Mouse (Mus musculus) megakaryocyte progenitor cell, adult 5-6 weeks (primary cell): ENCODE results near the gene Fam117a. TPM values are rescaled to one million over a fixed set of nuclear protein-coding genes. Genes with fewer than 3 reads are reported as not detected.

ENCODE experiments used
- ATAC-seq: replicated peaks from 2 replicates; pipeline ENCODE4 v1.8.0; 2016; ENCODE audit warnings: mild to moderate bottlenecking, moderate TSS enrichment, inconsistent platforms; ENCODE audit not compliant: poor library complexity
- total RNA-seq, 2 experiments: library from RNA; stranded (forward) in 1 of 2; stranded (reverse) in 1 of 2; fragments of 157-497, 149-512 nt in 1 of 2; fragments of 200-1000 nt in 1 of 2; gene quantifications; 2 replicates each; pipeline versions ENCODE4 v1.2.3 to v1.2.4; 2015 to 2017

Fam117a gene
- total RNA-seq, 2 experiments from 2014 or later = 90.4 to 91.8 TPM

GRCm38 (mm10) chr11:95330662-95331061 is 6.2 kb upstream of the Fam117a start:
- ATAC-seq = no peak

- ATAC-seq = peak; percentile 16
Measured at GRCm38 (mm10) chr11:95333209-95333608, 3.6 kb upstream of the Fam117a start.

DNA sequence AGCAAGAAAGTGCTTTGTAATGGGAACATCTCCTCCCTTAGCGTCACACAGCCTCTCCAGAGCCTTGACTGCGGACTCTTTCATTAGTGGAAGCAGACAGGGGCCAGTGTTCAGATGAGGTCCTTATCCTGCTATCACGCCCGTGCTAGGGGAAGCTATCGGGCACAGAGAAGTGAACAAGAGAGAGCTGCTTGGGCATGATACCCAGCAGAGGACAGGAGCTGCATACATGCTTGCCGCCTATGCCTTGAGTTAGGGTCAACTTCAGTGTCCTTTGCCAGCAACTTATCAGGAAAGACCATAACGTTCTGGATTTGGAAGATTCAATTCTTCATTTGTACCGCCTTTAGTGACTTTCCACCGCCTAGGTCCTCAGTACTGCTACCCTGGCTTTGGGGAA is 3.0 kb upstream of the Fam117a start:
- ATAC-seq = peak; percentile 54

DNA sequence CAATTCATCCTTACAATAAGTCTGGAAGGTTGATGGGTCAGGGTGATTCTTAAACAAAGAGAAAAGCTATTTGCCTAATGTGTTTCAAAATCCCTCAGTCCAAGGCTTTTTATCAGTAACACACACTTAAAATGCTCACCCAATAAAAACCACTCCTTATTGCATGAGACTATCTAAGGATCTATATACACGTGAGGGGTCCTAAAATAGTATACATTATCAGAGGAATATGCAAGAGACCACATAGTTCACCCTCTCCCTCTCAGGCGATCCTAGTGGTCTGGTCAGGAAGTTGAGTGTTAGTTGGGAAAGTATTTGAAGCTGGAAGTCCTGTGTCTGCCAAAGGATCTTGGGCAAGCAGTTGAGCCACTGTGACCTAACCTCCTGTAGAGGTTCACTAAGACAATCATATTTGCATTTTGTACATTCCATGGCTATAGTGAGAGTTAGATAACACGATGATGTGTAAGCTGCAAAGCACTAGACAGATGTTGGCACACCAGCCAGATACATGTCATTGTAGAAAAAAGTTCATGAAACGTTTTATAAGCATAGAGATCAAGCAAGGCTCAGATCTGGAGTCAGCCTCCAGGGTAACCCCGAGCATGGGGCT is 2.3 kb upstream of the Fam117a start:
- ATAC-seq = 0 out of 2 replicates have a peak, but pooled peaks have one; percentile 2

GRCm38 (mm10) chr11:95337129-95337813 is 453 bp downstream of the Fam117a start:
- peak; percentile 16 for ATAC-seq

- ATAC-seq = no peak
Measured at GRCm38 (mm10) chr11:95337846-95338342, 1.1 kb downstream of the Fam117a start.

GRCm38 (mm10) chr11:95339471-95340021 is 2.7 kb downstream of the Fam117a start:
- ATAC-seq = peak; percentile 50

- no peak for ATAC-seq
Measured at GRCm38 (mm10) chr11:95340259-95340658, 3.4 kb downstream of the Fam117a start.

DNA sequence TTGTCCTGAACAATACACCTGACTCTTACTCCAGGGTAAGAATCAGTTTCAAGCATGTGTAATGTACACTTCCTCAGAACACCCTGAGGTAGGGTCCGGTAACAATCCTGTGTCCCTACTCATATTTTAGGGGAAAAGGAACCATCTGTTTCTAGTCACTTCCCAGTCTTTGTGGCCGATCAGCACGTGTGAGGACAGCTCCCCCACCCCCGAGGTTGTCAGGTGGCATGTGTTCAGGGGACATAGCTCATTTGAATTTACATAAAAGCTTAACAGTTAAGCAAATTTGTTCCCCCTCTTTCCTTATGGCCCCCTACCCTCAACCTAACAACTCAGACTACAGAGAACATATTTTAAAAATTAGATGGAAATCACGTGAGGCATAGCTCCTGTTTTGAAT is 3.8 kb downstream of the Fam117a start:
- no peak for ATAC-seq

GRCm38 (mm10) chr11:95343180-95343579 is 6.4 kb downstream of the Fam117a start:
- 0 out of 2 replicates have a peak, but pooled peaks have one; percentile 10 for ATAC-seq

DNA sequence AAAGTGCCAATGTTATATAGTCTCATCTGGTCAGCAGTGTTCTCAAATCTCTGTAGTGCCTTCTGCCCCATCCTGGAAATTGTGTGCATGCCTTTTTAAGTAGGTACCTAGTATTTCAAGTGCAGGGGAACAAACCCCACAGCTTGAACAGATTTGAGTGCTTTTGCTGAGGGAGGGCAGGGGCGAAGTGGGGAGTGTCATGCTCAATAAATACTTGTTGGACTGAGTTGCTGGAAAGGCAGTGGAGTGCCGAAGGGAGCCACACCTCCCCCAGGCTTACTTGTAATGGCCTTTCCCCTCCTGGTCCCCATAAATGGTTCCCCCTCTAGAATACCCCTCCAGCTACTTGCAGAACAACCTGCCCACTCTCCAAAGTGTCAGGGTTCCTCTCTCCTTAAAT is 7.4 kb downstream of the Fam117a start:
- ATAC-seq = no peak

- ATAC-seq = no peak
Measured at GRCm38 (mm10) chr11:95350289-95350688, 13.5 kb downstream of the Fam117a start.

- no peak for ATAC-seq
Measured at GRCm38 (mm10) chr11:95350960-95351359, 14.1 kb downstream of the Fam117a start.

DNA sequence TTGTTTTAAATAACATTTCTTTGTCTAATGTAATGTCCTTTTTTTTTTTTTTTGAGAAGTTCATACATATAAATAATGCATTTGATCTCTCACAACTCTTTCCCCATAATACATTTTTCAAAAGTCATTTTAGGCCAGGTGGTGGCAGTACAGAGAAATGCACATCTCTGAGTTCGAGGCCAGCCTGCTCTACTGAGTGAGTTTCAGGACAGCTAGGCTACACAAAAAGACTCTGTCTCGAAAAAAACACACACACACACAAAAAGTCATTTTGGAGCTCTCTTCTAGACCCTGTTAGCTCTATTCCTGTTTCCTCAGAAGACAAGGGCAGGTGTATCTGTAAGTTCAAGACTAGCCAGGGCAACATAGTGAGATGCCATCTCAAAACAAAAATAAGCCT is 15.9 kb downstream of the Fam117a start:
- no peak for ATAC-seq

DNA sequence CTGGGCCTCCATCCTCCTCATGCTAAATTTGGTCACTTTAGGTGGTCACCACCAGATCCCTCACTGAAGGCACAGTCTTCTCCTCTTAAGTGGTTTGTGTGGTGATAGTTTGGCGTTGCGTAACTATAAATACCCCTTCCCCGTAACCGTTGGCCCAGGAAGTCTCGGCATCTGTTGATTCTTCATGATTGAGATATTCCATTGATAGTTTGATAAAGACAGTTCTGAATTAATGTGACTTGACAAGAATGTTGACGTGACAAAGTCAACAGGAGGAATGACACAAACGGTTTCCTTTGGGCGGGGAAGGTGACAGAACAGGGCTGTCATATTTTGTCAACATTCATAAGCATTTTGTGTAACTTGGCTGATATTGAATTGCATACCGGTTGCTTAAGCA is 16.4 kb downstream of the Fam117a start:
- no peak for ATAC-seq

DNA sequence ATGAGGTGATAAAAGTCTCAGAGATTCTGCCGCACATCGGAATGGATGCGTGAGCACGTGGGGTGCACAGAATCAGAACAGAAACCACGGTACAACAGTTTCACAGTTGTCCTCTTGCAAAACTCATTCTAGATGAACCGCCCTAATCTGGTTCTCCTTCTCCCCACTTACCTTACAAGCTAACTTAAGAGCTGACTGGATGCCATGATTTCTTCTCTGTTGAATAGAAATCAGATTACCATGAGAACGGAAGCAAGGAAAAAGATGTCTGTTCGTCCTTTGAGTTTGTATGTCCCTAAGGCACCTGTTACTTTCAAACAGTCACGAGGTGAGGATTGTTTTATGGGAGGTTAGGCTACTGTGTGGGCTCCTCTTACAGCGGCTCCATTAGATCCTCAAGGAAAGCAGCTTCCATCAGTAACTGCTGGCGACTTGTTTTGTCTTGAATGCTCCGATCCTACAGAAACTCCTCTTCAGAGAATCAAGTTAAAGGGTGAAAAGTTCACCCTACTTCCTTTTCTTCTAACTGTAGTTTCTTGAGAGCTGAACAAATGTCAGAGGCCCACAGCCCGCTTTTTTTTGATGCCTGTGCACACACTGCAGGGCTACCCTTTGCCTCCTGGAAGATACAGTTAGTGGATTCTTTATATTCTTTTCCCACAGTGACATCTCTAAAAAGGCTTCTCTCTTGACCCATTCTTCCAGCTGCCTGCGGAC is 17.6 kb downstream of the Fam117a start:
- ATAC-seq = no peak

DNA sequence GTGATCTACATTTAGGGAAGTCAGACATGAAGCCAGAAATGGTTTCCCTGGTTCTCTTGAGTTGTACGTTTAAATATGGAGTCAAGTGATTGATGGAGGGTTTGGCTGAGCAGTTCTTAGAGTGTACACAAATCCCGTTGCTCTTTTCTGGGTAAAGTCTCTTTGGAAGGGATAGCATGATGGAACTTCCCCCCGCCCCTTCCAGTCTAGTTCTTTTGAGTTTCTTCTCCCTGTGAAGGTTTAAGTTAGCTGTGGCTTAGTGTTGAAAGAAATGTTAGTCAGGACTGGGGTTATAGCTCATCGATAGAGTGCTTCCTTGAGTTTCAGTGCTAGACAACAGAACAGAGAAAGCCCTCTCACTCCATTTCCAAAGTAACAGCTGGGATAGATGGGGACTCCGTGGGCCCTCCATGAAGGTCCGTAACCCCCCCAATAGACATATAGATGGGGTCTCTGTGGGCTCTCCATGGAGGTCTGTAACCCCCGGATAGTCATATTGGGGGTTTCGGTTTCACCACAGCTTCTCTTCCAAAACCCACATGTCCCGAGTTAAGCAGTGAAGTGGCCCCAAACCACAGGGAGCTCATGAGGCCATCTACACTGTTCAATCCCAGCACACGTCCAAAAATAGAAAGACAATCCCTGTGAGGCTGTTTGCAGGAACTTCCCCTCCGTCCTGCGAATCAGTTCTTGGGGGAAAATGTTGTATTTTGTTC is 18.3 kb downstream of the Fam117a start:
- no peak for ATAC-seq

- no peak for ATAC-seq
Measured at GRCm38 (mm10) chr11:95355661-95356011, 18.8 kb downstream of the Fam117a start.

DNA sequence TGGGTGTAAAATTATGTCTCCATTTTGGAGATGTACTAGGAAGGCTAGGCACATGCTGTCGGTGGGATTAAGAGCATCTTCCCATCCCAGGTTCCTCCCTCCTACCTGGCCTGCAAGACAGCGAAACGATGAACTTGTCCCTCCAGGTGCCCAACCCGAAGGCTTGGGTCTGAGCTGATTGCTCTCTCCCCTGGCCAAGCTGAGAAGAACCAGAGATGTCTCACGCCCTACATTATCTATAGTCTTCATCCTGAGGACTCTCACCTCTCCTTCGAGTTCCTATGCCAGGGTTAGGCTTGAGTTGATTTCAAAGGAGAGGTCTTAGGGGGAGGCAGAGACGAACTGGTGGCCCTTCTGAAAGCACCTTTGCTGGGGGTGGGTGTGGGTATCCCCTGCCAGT is 19.2 kb downstream of the Fam117a start:
- peak; percentile 3 for ATAC-seq

DNA sequence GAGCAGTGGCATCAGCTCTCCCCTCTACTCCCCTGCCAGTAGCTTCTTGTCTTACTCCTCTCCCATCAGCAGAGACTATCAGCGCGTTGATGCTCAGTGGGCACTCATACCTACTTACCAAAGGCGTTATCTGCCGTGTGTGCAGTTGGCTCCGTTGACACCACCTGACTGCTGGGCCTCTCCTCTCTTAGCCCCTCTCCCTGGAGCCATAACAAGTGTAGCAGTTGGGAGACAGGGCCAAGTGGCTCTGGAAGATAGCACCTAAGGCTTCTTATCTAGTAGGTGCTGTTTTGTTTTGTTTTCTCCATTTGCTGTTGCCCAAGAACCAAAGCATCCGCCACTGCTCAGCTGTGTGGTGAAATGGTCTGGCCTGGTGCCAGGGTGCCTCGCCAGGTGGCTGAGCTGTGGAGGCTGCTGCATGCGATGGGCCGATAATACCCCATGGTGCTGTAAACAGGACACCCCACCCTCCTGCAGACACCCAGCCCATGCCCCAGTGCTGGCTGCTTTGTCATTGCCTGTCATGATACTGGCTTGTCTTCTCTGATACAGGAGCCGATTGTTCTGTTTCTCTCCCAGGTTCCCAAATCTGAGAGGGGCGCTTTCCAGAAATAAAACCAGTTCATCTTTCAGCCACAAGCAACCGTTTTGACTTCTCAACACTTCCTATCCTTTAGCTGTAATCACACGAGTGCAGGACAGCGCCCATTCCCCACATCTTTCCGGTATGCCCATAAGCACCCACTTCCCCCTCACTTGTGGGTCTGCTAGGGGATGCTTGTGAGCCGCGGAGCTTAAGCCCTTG is 19.9 kb downstream of the Fam117a start:
- peak; percentile 77 for ATAC-seq
